Mouse (Mus musculus) kidney, embryonic 15.5 days (tissue): ENCODE data around the gene Krt28. TPM values are rescaled to one million over a fixed set of nuclear protein-coding genes. Genes with fewer than 3 reads are reported as not detected.

ENCODE experiments used
- polyA plus RNA-seq: library from polyadenylated mRNA; unstranded; fragments of >200 nt; fragmentation: Nextera tagmentation; extraction: Ambion mirVana; gene quantifications from 2 replicates; pipeline ENCODE4 v1.2.1, GENCODE M21; 2015

Gene Krt28
- polyA plus RNA-seq, 1 experiment from 2014 or later, result 0.31 TPM

Other genes with a start within 250 kb of the Krt28 start
- gene Ccr7, start 219.8 kb downstream of the Krt28 start, polyA plus RNA-seq, result 0.17 and 0.18 TPM in 2 replicates
- gene Smarce1, start 143.9 kb downstream of the Krt28 start, polyA plus RNA-seq, result 243 and 249 TPM in 2 replicates
- 0.45 and 0.49 TPM in 2 replicates for gene Krt222, start 130.8 kb downstream of the Krt28 start, polyA plus RNA-seq
- gene Krt24, start 89.6 kb downstream of the Krt28 start, polyA plus RNA-seq, result not detected in 2 replicates
- not detected in 2 replicates for gene Krt25, start 52.0 kb downstream of the Krt28 start, polyA plus RNA-seq
- gene Krt26, start 36.9 kb downstream of the Krt28 start, polyA plus RNA-seq, result 0.09 TPM in 1 of 2 replicates, not detected in the other
- gene Krt27, start 23.8 kb downstream of the Krt28 start, polyA plus RNA-seq, result not detected in 2 replicates
- 28.7 and 35.2 TPM in 2 replicates for gene Krt10, start 14.5 kb upstream of the Krt28 start, polyA plus RNA-seq
- not detected in 2 replicates for gene Krt12, start 47.4 kb upstream of the Krt28 start, polyA plus RNA-seq
- 1.2 and 1.7 TPM in 2 replicates for gene Krt20, start 63.2 kb upstream of the Krt28 start, polyA plus RNA-seq
- gene Krt23, start 118.2 kb upstream of the Krt28 start, polyA plus RNA-seq, result 19.9 and 20.3 TPM in 2 replicates
- gene Krt39, start 146.4 kb upstream of the Krt28 start, polyA plus RNA-seq, result 0.32 and 0.43 TPM in 2 replicates
- gene Krt40, start 168.3 kb upstream of the Krt28 start, polyA plus RNA-seq, result not detected in 2 replicates
- gene Krtap3-3, start 176.0 kb upstream of the Krt28 start, polyA plus RNA-seq, result not detected in 2 replicates
- gene Krtap3-2, start 181.9 kb upstream of the Krt28 start, polyA plus RNA-seq, result not detected in 2 replicates
- not detected in 2 replicates for gene Gm11939, start 184.6 kb upstream of the Krt28 start, polyA plus RNA-seq
- not detected in 2 replicates for gene Krtap3-1, start 191.7 kb upstream of the Krt28 start, polyA plus RNA-seq
- gene Krtap1-5, start 206.1 kb upstream of the Krt28 start, polyA plus RNA-seq, result not detected in 2 replicates
- not detected in 2 replicates for gene Krtap1-4, start 208.8 kb upstream of the Krt28 start, polyA plus RNA-seq
- gene Krtap1-3, start 216.4 kb upstream of the Krt28 start, polyA plus RNA-seq, result not detected in 2 replicates
- not detected in 2 replicates for gene Krtap9-3, start 223.2 kb upstream of the Krt28 start, polyA plus RNA-seq
- gene Gm11938, start 228.4 kb upstream of the Krt28 start, polyA plus RNA-seq, result not detected in 2 replicates
- not detected in 2 replicates for gene Gm11937, start 235.3 kb upstream of the Krt28 start, polyA plus RNA-seq
- gene Krtap2-4, start 239.9 kb upstream of the Krt28 start, polyA plus RNA-seq, result not detected in 2 replicates
- gene Gm11562, start 245.5 kb upstream of the Krt28 start, polyA plus RNA-seq, result not detected in 2 replicates